Mouse (Mus musculus) 3134 (cell line): ENCODE data around the gene Amz1.

Experiments
- DNase-seq: peaks from one replicate; pipeline ENCODE4 v3.0.0-alpha.2; 2011; ENCODE audit warnings: low spot score; ENCODE audit not compliant: insufficient read length; ENCODE audit errors: extremely low read depth

Gene Amz1

GRCm38 (mm10) chr5:140722121-140722520, 1.8 kb upstream of the Amz1 start:
- DNase-seq = no peak

- no peak for DNase-seq
Measured at GRCm38 (mm10) chr5:140726062-140726839, 2.3 kb downstream of the Amz1 start.

- no peak for DNase-seq
Measured at GRCm38 (mm10) chr5:140726946-140727740, 3.2 kb downstream of the Amz1 start.

- DNase-seq = no peak
Measured at GRCm38 (mm10) chr5:140731040-140731797, 7.3 kb downstream of the Amz1 start.

- DNase-seq = no peak
Measured at GRCm38 (mm10) chr5:140732195-140732594, 8.3 kb downstream of the Amz1 start.

- DNase-seq = no peak
Measured at GRCm38 (mm10) chr5:140733336-140733735, 9.4 kb downstream of the Amz1 start.

- no peak for DNase-seq
Measured at GRCm38 (mm10) chr5:140735297-140735696, 11.4 kb downstream of the Amz1 start.

GRCm38 (mm10) chr5:140736166-140736565, 12.2 kb downstream of the Amz1 start:
- no peak for DNase-seq

- no peak for DNase-seq
Measured at GRCm38 (mm10) chr5:140739813-140740212, 15.9 kb downstream of the Amz1 start.

GRCm38 (mm10) chr5:140741040-140741439, 17.1 kb downstream of the Amz1 start:
- DNase-seq = no peak

GRCm38 (mm10) chr5:140741877-140742276, 17.9 kb downstream of the Amz1 start:
- no peak for DNase-seq

GRCm38 (mm10) chr5:140743706-140744131, 19.8 kb downstream of the Amz1 start:
- DNase-seq = no peak

- no peak for DNase-seq
Measured at GRCm38 (mm10) chr5:140748425-140748824, 24.5 kb downstream of the Amz1 start.

- DNase-seq = peak; percentile 81
Measured at GRCm38 (mm10) chr5:140749062-140749875, 25.3 kb downstream of the Amz1 start.

GRCm38 (mm10) chr5:140750925-140751324, 27.0 kb downstream of the Amz1 start:
- DNase-seq = no peak

GRCm38 (mm10) chr5:140752041-140752440, 28.1 kb downstream of the Amz1 start:
- DNase-seq = no peak

GRCm38 (mm10) chr5:140752639-140753038, 28.7 kb downstream of the Amz1 start:
- no peak for DNase-seq

GRCm38 (mm10) chr5:140753223-140753622, 29.3 kb downstream of the Amz1 start:
- DNase-seq = no peak

GRCm38 (mm10) chr5:140758864-140759263, 34.9 kb downstream of the Amz1 start:
- no peak for DNase-seq

- DNase-seq = no peak
Measured at GRCm38 (mm10) chr5:140762540-140762939, 38.6 kb downstream of the Amz1 start.
